Mouse (Mus musculus): Measurements from ENCODE around the gene Rgs13. TPM values are rescaled to one million over a fixed set of nuclear protein-coding genes. Genes with fewer than 3 reads are reported as not detected.
"Not testable (repeated sequence)": the region's sequence is repeated elsewhere in the genome, so short reads cannot be mapped to it uniquely, and the experiment has no call there.

Gene Rgs13
- polyA plus RNA-seq, 1 experiment from 2014 or later: not detected

GRCm38 (mm10) chr1:144166897-144167296 lies 10.3 kb downstream of the Rgs13 start:
- no peak for DNase-seq (ENCODE audit: low spot score)
- 68% methylated on average over 5 of the region's 5 CpGs for WGBS
- no peak overlapping the region for H3K27ac ChIP-seq (ENCODE audit: low read length)
- H3K36me3 ChIP-seq (ENCODE audit: insufficient read depth, low read length): no peaks in the 10 kb centered on the region
- H3K27me3 ChIP-seq (replicated peaks; ENCODE audit: insufficient read depth, low read length): no peaks in the 10 kb centered on the region
- no peak for ATAC-seq
- H3K4me3 ChIP-seq (ENCODE audit: low read depth, low read length): no peak overlapping the region
- H3K4me2 ChIP-seq (replicated peaks; ENCODE audit: low read depth, low read length): no peak overlapping the region
- no peaks in the 10 kb centered on the region for H3K9me3 ChIP-seq (ENCODE audit: low read length)
- H3K9ac ChIP-seq (replicated peaks; ENCODE audit: low read depth): no peak overlapping the region
- H3K4me1 ChIP-seq (ENCODE audit: insufficient read depth, low read depth, low read length): no peaks in the 10 kb centered on the region
- TF ChIP-seq EP300 (IDR thresholded peaks at IDR 0.05): no peak
- no peak for TF ChIP-seq CTCF (IDR thresholded peaks at IDR 0.05)

GRCm38 (mm10) chr1:144166275-144166674 lies 10.9 kb downstream of the Rgs13 start:
- Histone ChIP-seq H3K4me3 (ENCODE audit: low read depth, low read length) (no peak overlapping the region), H3K36me3 (ENCODE audit: insufficient read depth, low read length) (no peaks in the 10 kb centered on the region), H3K4me2 (replicated peaks; ENCODE audit: low read depth, low read length) (no peak overlapping the region), H3K27me3 (replicated peaks; ENCODE audit: insufficient read depth, low read length) (no peaks in the 10 kb centered on the region), H3K4me1 (ENCODE audit: insufficient read depth, low read depth, low read length) (no peaks in the 10 kb centered on the region), H3K9me3 (ENCODE audit: low read length) (no peaks in the 10 kb centered on the region), H3K9ac (replicated peaks; ENCODE audit: low read depth) (no peak overlapping the region), H3K27ac (ENCODE audit: low read length) (no peak overlapping the region)
- ATAC-seq (no peak), DNase-seq (ENCODE audit: low spot score) (no peak)
- no peak for TF ChIP-seq CTCF (IDR thresholded peaks at IDR 0.05)
- no peak for TF ChIP-seq EP300 (IDR thresholded peaks at IDR 0.05)
- 94% methylated on average over 2 of the region's 2 CpGs for WGBS

- ATAC-seq (no peak), DNase-seq (ENCODE audit: low spot score) (no peak)
- WGBS: 38% methylated on average over 1 of the region's 1 CpGs
- Histone ChIP-seq H3K9ac (replicated peaks; ENCODE audit: low read depth) (no peak overlapping the region), H3K27ac (ENCODE audit: low read length) (no peak overlapping the region), H3K9me3 (ENCODE audit: low read length) (no peaks in the 10 kb centered on the region), H3K36me3 (ENCODE audit: insufficient read depth, low read length) (no peaks in the 10 kb centered on the region), H3K4me1 (ENCODE audit: insufficient read depth, low read depth, low read length) (no peaks in the 10 kb centered on the region), H3K4me3 (ENCODE audit: low read depth, low read length) (no peak overlapping the region), H3K4me2 (replicated peaks; ENCODE audit: low read depth, low read length) (no peak overlapping the region), H3K27me3 (replicated peaks; ENCODE audit: insufficient read depth, low read length) (no peaks in the 10 kb centered on the region)
- TF ChIP-seq EP300 (IDR thresholded peaks at IDR 0.05): no peak
- TF ChIP-seq CTCF (IDR thresholded peaks at IDR 0.05): no peak
These were observed 24.6 kb downstream of the Rgs13 start for GRCm38 (mm10) chr1:144152526-144152925.

GRCm38 (mm10) chr1:144152184-144152525 lies 25.0 kb downstream of the Rgs13 start:
- Histone ChIP-seq H3K9ac (replicated peaks; ENCODE audit: low read depth) (no peak overlapping the region), H3K4me3 (ENCODE audit: low read depth, low read length) (no peak overlapping the region), H3K27ac (ENCODE audit: low read length) (no peak overlapping the region), H3K36me3 (ENCODE audit: insufficient read depth, low read length) (no peaks in the 10 kb centered on the region), H3K27me3 (replicated peaks; ENCODE audit: insufficient read depth, low read length) (no peaks in the 10 kb centered on the region), H3K4me1 (ENCODE audit: insufficient read depth, low read depth, low read length) (no peaks in the 10 kb centered on the region), H3K9me3 (ENCODE audit: low read length) (no peaks in the 10 kb centered on the region), H3K4me2 (replicated peaks; ENCODE audit: low read depth, low read length) (no peak overlapping the region)
- ATAC-seq (no peak), DNase-seq (ENCODE audit: low spot score) (no peak)
- 55% methylated on average over 1 of the region's 1 CpGs for WGBS
- TF ChIP-seq CTCF (IDR thresholded peaks at IDR 0.05): no peak
- no peak for TF ChIP-seq EP300 (IDR thresholded peaks at IDR 0.05)

- no peak overlapping the region for H3K4me2 ChIP-seq (replicated peaks; ENCODE audit: low read depth, low read length)
- WGBS: 71% methylated on average over 5 of the region's 5 CpGs
- no peak for ATAC-seq
These were observed 25.6 kb downstream of the Rgs13 start for GRCm38 (mm10) chr1:144151401-144152183.

GRCm38 (mm10) chr1:144149997-144150396 lies 27.2 kb downstream of the Rgs13 start:
- no peak for TF ChIP-seq CTCF (IDR thresholded peaks at IDR 0.05)
- TF ChIP-seq EP300 (IDR thresholded peaks at IDR 0.05): no peak
- ATAC-seq (no peak), DNase-seq (ENCODE audit: low spot score) (no peak)
- Histone ChIP-seq H3K9ac (replicated peaks; ENCODE audit: low read depth) (no peak overlapping the region), H3K27ac (ENCODE audit: low read length) (no peak overlapping the region), H3K9me3 (ENCODE audit: low read length) (no peaks in the 10 kb centered on the region), H3K36me3 (ENCODE audit: insufficient read depth, low read length) (no peaks in the 10 kb centered on the region), H3K4me1 (ENCODE audit: insufficient read depth, low read depth, low read length) (no peaks in the 10 kb centered on the region), H3K27me3 (replicated peaks; ENCODE audit: insufficient read depth, low read length) (no peaks in the 10 kb centered on the region), H3K4me2 (replicated peaks; ENCODE audit: low read depth, low read length) (no peak overlapping the region), H3K4me3 (ENCODE audit: low read depth, low read length) (no peak overlapping the region)
- 72% methylated on average over 3 of the region's 3 CpGs for WGBS

More at GRCm38 (mm10) chr1:144151401-144152183, 25.6 kb downstream of the Rgs13 start:
- Histone ChIP-seq H3K27me3 (replicated peaks; ENCODE audit: insufficient read depth, low read length) (no peaks in the 10 kb centered on the region), H3K9ac (replicated peaks; ENCODE audit: low read depth) (no peak overlapping the region), H3K9me3 (ENCODE audit: low read length) (no peaks in the 10 kb centered on the region), H3K4me3 (ENCODE audit: low read depth, low read length) (no peak overlapping the region), H3K27ac (ENCODE audit: low read length) (no peak overlapping the region), H3K36me3 (ENCODE audit: insufficient read depth, low read length) (no peaks in the 10 kb centered on the region), H3K4me1 (ENCODE audit: insufficient read depth, low read depth, low read length) (no peaks in the 10 kb centered on the region)
- no peak for DNase-seq (ENCODE audit: low spot score)
- no peak for TF ChIP-seq CTCF (IDR thresholded peaks at IDR 0.05)
- TF ChIP-seq EP300 (IDR thresholded peaks at IDR 0.05): no peak

GRCm38 (mm10) chr1:144141398-144141797 lies 35.8 kb downstream of the Rgs13 start:
- not testable (repeated sequence) for H3K9ac ChIP-seq (replicated peaks; ENCODE audit: low read depth); DNase-seq (ENCODE audit: low spot score); ATAC-seq; H3K27me3 ChIP-seq (replicated peaks; ENCODE audit: insufficient read depth, low read length); H3K27ac ChIP-seq (ENCODE audit: low read length); H3K4me2 ChIP-seq (replicated peaks; ENCODE audit: low read depth, low read length); H3K9me3 ChIP-seq (ENCODE audit: low read length); H3K4me1 ChIP-seq (ENCODE audit: insufficient read depth, low read depth, low read length); H3K4me3 ChIP-seq (ENCODE audit: low read depth, low read length); H3K36me3 ChIP-seq (ENCODE audit: insufficient read depth, low read length)
- 82% methylated on average over 2 of the region's 2 CpGs for WGBS

Measured in lung, postnatal 0 days (tissue).